Mouse (Mus musculus): ENCODE results near the gene Cby1.

Cby1 gene

GRCm38 (mm10) chr15:79715646-79716045 lies 56.6 kb downstream of the Cby1 start:
- DNase-seq: peak; percentile 55

GRCm38 (mm10) chr15:79716710-79717109 lies 57.7 kb downstream of the Cby1 start:
- peak; percentile 58 for DNase-seq
